Mouse (Mus musculus): ENCODE measurements around the gene Nacc1. TPM values are rescaled to one million over a fixed set of nuclear protein-coding genes. Genes with fewer than 3 reads are reported as not detected.
"Not testable (repeated sequence)": the region's sequence is repeated elsewhere in the genome, so short reads cannot be mapped to it uniquely, and the experiment has no call there.

Nacc1 gene
- polyA plus RNA-seq, 1 experiment = 47.2 TPM

GRCm38 (mm10) chr8:84689091-84689915 is 1.6 kb upstream of the Nacc1 start:
- TF ChIP-seq POLR2A (IDR thresholded peaks at IDR 0.05; ENCODE audit: low read depth, low read length) = peak; percentile 64; the same call in 1 of the 2 replicates
- no peak for TF ChIP-seq CTCF (IDR thresholded peaks at IDR 0.05; ENCODE audit: borderline replicate concordance, insufficient read depth, low read length)
- peak overlapping the region; percentile 67 for H3K27ac ChIP-seq (ENCODE audit: insufficient read depth, low read length)
- H3K4me3 ChIP-seq (ENCODE audit: insufficient read depth, low read length) = peak overlapping the region; percentile 90
- peaks cover 11% of the 10 kb centered on the region for H3K4me1 ChIP-seq (ENCODE audit: control insufficient read depth, insufficient read depth, low read length)

- H3K4me1 ChIP-seq (ENCODE audit: control insufficient read depth, insufficient read depth, low read length) = peaks cover 11% of the 10 kb centered on the region
- no peak for TF ChIP-seq CTCF (IDR thresholded peaks at IDR 0.05; ENCODE audit: borderline replicate concordance, insufficient read depth, low read length)
- TF ChIP-seq POLR2A (IDR thresholded peaks at IDR 0.05; ENCODE audit: low read depth, low read length) = no peak
- H3K4me3 ChIP-seq (ENCODE audit: insufficient read depth, low read length) = peak overlapping the region; percentile 94
- peak overlapping the region; percentile 84 for H3K27ac ChIP-seq (ENCODE audit: insufficient read depth, low read length)
These were observed 508 bp downstream of the Nacc1 start for GRCm38 (mm10) chr8:84687003-84687704.

- peak within 1 kb of the TSS; percentile 66 for H3K27ac ChIP-seq (ENCODE audit: insufficient read depth, low read length)
- TF ChIP-seq CTCF (IDR thresholded peaks at IDR 0.05; ENCODE audit: borderline replicate concordance, insufficient read depth, low read length) = no peak
- peak; percentile 49 for TF ChIP-seq POLR2A (IDR thresholded peaks at IDR 0.05; ENCODE audit: low read depth, low read length)
- H3K4me1 ChIP-seq (ENCODE audit: control insufficient read depth, insufficient read depth, low read length) = peaks cover 11% of the 10 kb centered on the region
- peak within 1 kb of the TSS; percentile 94 for H3K4me3 ChIP-seq (ENCODE audit: insufficient read depth, low read length)
These were observed 1.3 kb downstream of the Nacc1 start, which contains the start of gene Trmt1 for GRCm38 (mm10) chr8:84686191-84687002. Gene Trmt1 (plus strand): TSS chr8:84686307.

GRCm38 (mm10) chr8:84684537-84684936 is 3.1 kb downstream of the Nacc1 start:
- Histone ChIP-seq H3K4me1 (ENCODE audit: control insufficient read depth, insufficient read depth, low read length) (peaks cover 8% of the 10 kb centered on the region; the same call in 1 of the 2 replicates), H3K4me3 (ENCODE audit: insufficient read depth, low read length) (no peak overlapping the region), H3K27ac (ENCODE audit: insufficient read depth, low read length) (no peak overlapping the region)
- no peak for TF ChIP-seq POLR2A (IDR thresholded peaks at IDR 0.05; ENCODE audit: low read depth, low read length)
- no peak for TF ChIP-seq CTCF (IDR thresholded peaks at IDR 0.05; ENCODE audit: borderline replicate concordance, insufficient read depth, low read length)

GRCm38 (mm10) chr8:84682257-84682656 is 5.4 kb downstream of the Nacc1 start:
- Histone ChIP-seq H3K27ac (ENCODE audit: insufficient read depth, low read length) (no peak overlapping the region), H3K4me3 (ENCODE audit: insufficient read depth, low read length) (no peak overlapping the region), H3K4me1 (ENCODE audit: control insufficient read depth, insufficient read depth, low read length) (peaks cover 8% of the 10 kb centered on the region; the same call in 1 of the 2 replicates)
- TF ChIP-seq CTCF (IDR thresholded peaks at IDR 0.05; ENCODE audit: borderline replicate concordance, insufficient read depth, low read length) = no peak
- no peak for TF ChIP-seq POLR2A (IDR thresholded peaks at IDR 0.05; ENCODE audit: low read depth, low read length)

GRCm38 (mm10) chr8:84681476-84681875 is 6.2 kb downstream of the Nacc1 start:
- H3K4me1 ChIP-seq (ENCODE audit: control insufficient read depth, insufficient read depth, low read length) = peaks cover 8% of the 10 kb centered on the region; the same call in 1 of the 2 replicates
- H3K27ac ChIP-seq (ENCODE audit: insufficient read depth, low read length) = no peak overlapping the region
- H3K4me3 ChIP-seq (ENCODE audit: insufficient read depth, low read length) = no peak overlapping the region
- no peak for TF ChIP-seq POLR2A (IDR thresholded peaks at IDR 0.05; ENCODE audit: low read depth, low read length)
- TF ChIP-seq CTCF (IDR thresholded peaks at IDR 0.05; ENCODE audit: borderline replicate concordance, insufficient read depth, low read length) = no peak

GRCm38 (mm10) chr8:84677305-84677704 is 10.4 kb downstream of the Nacc1 start:
- H3K27ac ChIP-seq (ENCODE audit: insufficient read depth, low read length) = no peak overlapping the region
- H3K4me1 ChIP-seq (ENCODE audit: control insufficient read depth, insufficient read depth, low read length) = no peaks in the 10 kb centered on the region
- TF ChIP-seq POLR2A (IDR thresholded peaks at IDR 0.05; ENCODE audit: low read depth, low read length) (no peak), CTCF (IDR thresholded peaks at IDR 0.05; ENCODE audit: borderline replicate concordance, insufficient read depth, low read length) (no peak)
- no peak overlapping the region for H3K4me3 ChIP-seq (ENCODE audit: insufficient read depth, low read length)

- not testable (repeated sequence) for H3K27ac ChIP-seq (ENCODE audit: insufficient read depth, low read length); H3K4me1 ChIP-seq (ENCODE audit: control insufficient read depth, insufficient read depth, low read length); H3K4me3 ChIP-seq (ENCODE audit: insufficient read depth, low read length)
These were observed 17.2 kb downstream of the Nacc1 start for GRCm38 (mm10) chr8:84670295-84671006.

Data from embryonic fibroblast, embryonic 13.5 days (primary cell).